Mouse (Mus musculus) layer of hippocampus, postnatal 10 days (tissue): ENCODE results near the gene Mapk7. TPM values are rescaled to one million over a fixed set of nuclear protein-coding genes. Genes with fewer than 3 reads are reported as not detected.

Source experiments
- DNase-seq, 2 experiments: peaks; one replicate each; pipeline ENCODE4 v3.0.0; 2021; ENCODE audit warnings: low spot score in 2 of 2
- long read RNA-seq: library from polyadenylated mRNA; stranded (forward); transcript quantifications from one replicate; pipeline ENCODE4 v2.0.0, GENCODE M21; 2023
- total RNA-seq, 2 experiments: library from RNA; stranded (reverse); gene quantifications; 2 replicates each; pipeline ENCODE4 v1.2.3; 2021

The Mapk7 gene
- total RNA-seq = 10 to 100 TPM; 46.0 to 51.1 TPM
- long read RNA-seq, transcript Mapk7-201 (7 exons, 3,019 nt) = major isoform, 15 of 74 reads
- long read RNA-seq, partial matches to known transcripts = 19 of 74 reads
- long read RNA-seq, other reads (novel, unspliced or antisense) = 38 of 74 reads

GRCm38 (mm10) chr11:61494129-61494997 is at the start of gene Mapk7:
Mapk7 (minus strand) TSS chr11:61494406.
- peak; percentile 96 to 97 for DNase-seq

GRCm38 (mm10) chr11:61541106-61541505 is 46.9 kb upstream of the Mapk7 start:
- DNase-seq = no peak

- no peak for DNase-seq
Measured at GRCm38 (mm10) chr11:61540642-61541041, 46.4 kb upstream of the Mapk7 start.

GRCm38 (mm10) chr11:61537362-61537761 is 43.2 kb upstream of the Mapk7 start:
- DNase-seq = no peak

GRCm38 (mm10) chr11:61536952-61537351 is 42.7 kb upstream of the Mapk7 start:
- no peak for DNase-seq

- no peak for DNase-seq
Measured at GRCm38 (mm10) chr11:61535530-61535929, 41.3 kb upstream of the Mapk7 start.

GRCm38 (mm10) chr11:61533571-61533970 is 39.4 kb upstream of the Mapk7 start:
- DNase-seq = no peak

- DNase-seq = no peak
Measured at GRCm38 (mm10) chr11:61532820-61533219, 38.6 kb upstream of the Mapk7 start.

GRCm38 (mm10) chr11:61529268-61529713 is 35.1 kb upstream of the Mapk7 start:
- DNase-seq = peak; percentile 41 to 59

- peak in 1 of 2 experiments; percentile 56 for DNase-seq
Measured at GRCm38 (mm10) chr11:61526872-61527271, 32.7 kb upstream of the Mapk7 start.

- DNase-seq = no peak
Measured at GRCm38 (mm10) chr11:61519484-61520107, 25.4 kb upstream of the Mapk7 start.

- DNase-seq = no peak
Measured at GRCm38 (mm10) chr11:61518871-61519270, 24.7 kb upstream of the Mapk7 start.

GRCm38 (mm10) chr11:61517971-61518370 is 23.8 kb upstream of the Mapk7 start:
- DNase-seq = no peak

- DNase-seq = peak; percentile 53 to 57
Measured at GRCm38 (mm10) chr11:61514953-61515352, 20.7 kb upstream of the Mapk7 start.

GRCm38 (mm10) chr11:61504713-61505257 is 10.6 kb upstream of the Mapk7 start, which contains the start of gene B9d1:
B9d1 (plus strand) TSS chr11:61505144.
- DNase-seq = peak; percentile 96 to 97

GRCm38 (mm10) chr11:61503933-61504332 is 9.7 kb upstream of the Mapk7 start:
- no peak for DNase-seq

GRCm38 (mm10) chr11:61498736-61499504 is 4.7 kb upstream of the Mapk7 start:
- DNase-seq = no peak

GRCm38 (mm10) chr11:61497490-61497889 is 3.3 kb upstream of the Mapk7 start:
- no peak for DNase-seq

- no peak for DNase-seq
Measured at GRCm38 (mm10) chr11:61495528-61495927, 1.3 kb upstream of the Mapk7 start.

GRCm38 (mm10) chr11:61493525-61494128 is 579 bp downstream of the Mapk7 start:
- DNase-seq = peak; percentile 45 to 58
